Mouse (Mus musculus): ENCODE results near the gene Foxo4.

Foxo4 gene

GRCm38 (mm10) chrX:101299055-101299454 is 44.7 kb downstream of the Foxo4 start, which contains the start of gene Nlgn3:
Nlgn3 (plus strand) TSS chrX:101299168.
- DNase-seq, result peak; percentile 62

GRCm38 (mm10) chrX:101299473-101300426 is 45.4 kb downstream of the Foxo4 start:
- peak; percentile 66 for DNase-seq

GRCm38 (mm10) chrX:101300427-101301030 is 46.2 kb downstream of the Foxo4 start:
- DNase-seq, result peak; percentile 72

GRCm38 (mm10) chrX:101301654-101302053 is 47.3 kb downstream of the Foxo4 start:
- no peak for DNase-seq

GRCm38 (mm10) chrX:101304646-101305045 is 50.3 kb downstream of the Foxo4 start:
- DNase-seq, result no peak

GRCm38 (mm10) chrX:101309299-101309698 is 55.0 kb downstream of the Foxo4 start:
- no peak for DNase-seq
